Mouse (Mus musculus) heart, postnatal 25 days (tissue): ENCODE data around the gene Fuca2. TPM values are rescaled to one million over a fixed set of nuclear protein-coding genes. Genes with fewer than 3 reads are reported as not detected.
"Not testable (repeated sequence)": the region's sequence is repeated elsewhere in the genome, so short reads cannot be mapped to it uniquely, and the experiment has no call there.

Source experiments
- DNase-seq: peaks from one replicate; pipeline ENCODE4 v3.0.0; 2022; ENCODE audit warnings: low spot score
- intact Hi-C: fragments of 180-260 bp; cut with DNase I; formaldehyde crosslinking; loops from one replicate; pipeline ENCODE4 v1.15.1; 2025
- total RNA-seq, 2 experiments: library from RNA; stranded (reverse); gene quantifications; 2 replicates each; pipeline ENCODE4 v1.2.3; 2021

Fuca2 gene
- total RNA-seq, result 100 to 1,000 TPM; 296 to 317 TPM

- intact Hi-C loops, result no loop called here
- DNase-seq, result no peak
Observed at GRCm38 (mm10) chr10:13499331-13499730, at the start of gene Fuca2. TSS of gene Fuca2 (plus strand) at chr10:13499540.

GRCm38 (mm10) chr10:13451640-13452039, 47.7 kb upstream of the Fuca2 start:
- intact Hi-C loops, result no loop called here

GRCm38 (mm10) chr10:13453200-13453990, 45.9 kb upstream of the Fuca2 start:
- intact Hi-C loops, result no loop called here
- no peak for DNase-seq

More at GRCm38 (mm10) chr10:13451640-13452039, 47.7 kb upstream of the Fuca2 start:
- DNase-seq, result no peak

GRCm38 (mm10) chr10:13464295-13464694, 35.0 kb upstream of the Fuca2 start:
- DNase-seq, intact Hi-C loops: not testable (repeated sequence)

DNA sequence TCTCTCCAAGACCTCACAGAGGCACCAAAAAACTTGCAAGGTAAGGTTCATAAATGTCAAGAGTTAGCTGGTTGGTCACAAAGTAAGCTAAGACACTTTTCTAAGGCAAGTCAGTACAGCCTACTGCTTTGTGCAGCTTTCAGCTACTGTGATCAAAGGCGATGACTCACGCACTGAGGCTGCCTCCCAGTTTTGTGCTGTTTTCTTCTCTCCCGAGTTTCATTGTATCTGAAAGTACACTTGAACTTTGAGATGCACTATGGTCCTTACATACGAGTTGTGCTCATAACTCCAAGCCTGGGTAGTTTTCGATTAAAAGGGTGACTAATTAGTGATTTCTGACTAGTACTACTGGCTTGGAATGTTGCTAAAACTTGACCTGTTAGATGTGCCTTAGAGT, 32.4 kb upstream of the Fuca2 start:
- intact Hi-C loops, result no loop called here
- DNase-seq, result no peak

DNA sequence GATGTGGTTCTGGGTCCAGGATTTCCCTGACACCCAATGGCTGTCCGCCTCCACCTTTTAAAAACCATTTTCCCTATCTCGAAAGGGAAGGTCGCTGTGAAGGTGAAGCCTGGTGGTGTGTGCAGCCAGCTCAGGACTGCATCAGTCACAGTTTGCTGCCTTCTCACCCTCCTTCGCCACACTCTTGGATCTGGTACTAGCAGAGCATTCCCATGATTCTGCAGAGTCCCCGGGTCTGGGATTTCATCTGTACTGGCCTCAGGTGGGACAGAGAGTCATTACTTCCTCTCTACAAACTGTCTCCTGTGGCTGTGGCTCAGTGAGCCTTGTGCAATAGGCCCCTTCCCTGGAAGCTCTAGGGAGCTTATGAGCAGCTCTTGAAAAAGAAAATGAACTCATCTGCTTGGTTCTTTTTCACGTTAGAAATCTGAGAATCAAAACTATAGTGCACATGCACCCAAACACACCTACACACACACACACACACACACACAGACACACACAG, 31.3 kb upstream of the Fuca2 start:
- intact Hi-C loops, DNase-seq: not testable (repeated sequence)

- intact Hi-C loops, result no loop called here
- no peak for DNase-seq
Observed at GRCm38 (mm10) chr10:13470236-13470635, 29.1 kb upstream of the Fuca2 start.

DNA sequence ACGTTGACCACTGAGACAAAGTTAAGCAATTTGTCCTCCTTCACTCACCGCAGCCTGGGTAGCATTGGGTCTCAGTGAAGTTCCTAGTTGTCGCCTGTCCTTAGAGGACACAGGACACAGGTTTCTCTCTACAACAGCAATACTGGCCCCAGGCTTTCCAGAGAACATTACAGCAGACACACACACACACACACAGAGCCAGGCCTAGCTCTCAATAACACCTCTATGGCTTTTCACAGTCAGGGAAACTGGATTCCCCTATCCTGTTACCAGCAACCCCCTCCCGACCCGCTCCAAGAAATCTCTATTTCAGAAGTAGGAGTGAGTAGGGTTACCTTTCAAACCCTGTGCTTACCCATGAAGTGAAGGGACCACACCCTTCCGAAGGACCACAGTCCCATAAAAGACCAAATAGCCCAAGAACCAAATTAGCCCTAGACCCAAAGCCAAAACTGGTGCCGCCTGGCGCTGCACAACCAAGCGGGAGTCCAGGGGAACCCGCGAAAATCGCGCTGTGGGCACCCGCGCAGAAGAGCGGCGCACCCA, 26.0 kb upstream of the Fuca2 start:
- no peak for DNase-seq
- intact Hi-C loops, result no loop called here

DNA sequence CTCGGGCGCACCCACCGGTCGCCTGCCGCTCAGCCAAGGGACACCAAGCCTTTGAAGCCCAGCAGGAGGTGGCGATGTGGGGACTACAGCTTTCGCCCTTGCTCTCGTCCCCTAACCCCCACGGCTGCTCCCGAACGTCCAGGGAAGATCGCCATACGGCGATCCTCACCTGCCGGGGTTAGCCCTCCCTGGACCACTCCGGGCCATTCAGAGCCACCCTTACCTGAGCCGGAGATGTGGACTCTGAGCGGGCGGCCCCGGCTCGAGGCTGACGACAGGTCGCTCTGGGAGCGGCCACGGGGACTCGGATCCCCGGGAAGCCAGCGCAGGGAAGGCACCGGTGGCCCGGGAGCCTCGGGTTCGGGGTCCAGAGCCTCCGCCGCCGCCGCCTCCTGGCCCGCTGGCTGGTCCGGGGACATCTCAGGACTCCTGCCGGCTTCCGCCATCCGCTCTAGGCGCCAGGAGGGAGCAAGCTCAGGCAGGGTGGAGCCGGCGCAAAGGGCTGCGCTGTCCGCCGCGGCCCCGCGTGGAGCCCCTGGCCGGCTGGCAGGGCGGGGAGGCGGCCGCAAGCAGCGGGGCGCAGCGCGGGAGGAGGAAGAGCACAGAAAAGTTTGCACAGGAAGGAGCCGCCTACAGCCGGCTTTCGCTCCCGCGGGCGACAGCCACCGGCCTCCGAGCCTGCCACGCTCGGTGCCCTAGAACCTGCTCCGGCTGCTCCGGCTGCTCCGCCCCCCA, 25.3 kb upstream of the Fuca2 start, which contains the start of gene Phactr2:
Gene Phactr2, minus strand, starts transcription at position 580 of the 735 bp plus-strand sequence.
- intact Hi-C loops, result no loop called here
- no peak for DNase-seq

DNA sequence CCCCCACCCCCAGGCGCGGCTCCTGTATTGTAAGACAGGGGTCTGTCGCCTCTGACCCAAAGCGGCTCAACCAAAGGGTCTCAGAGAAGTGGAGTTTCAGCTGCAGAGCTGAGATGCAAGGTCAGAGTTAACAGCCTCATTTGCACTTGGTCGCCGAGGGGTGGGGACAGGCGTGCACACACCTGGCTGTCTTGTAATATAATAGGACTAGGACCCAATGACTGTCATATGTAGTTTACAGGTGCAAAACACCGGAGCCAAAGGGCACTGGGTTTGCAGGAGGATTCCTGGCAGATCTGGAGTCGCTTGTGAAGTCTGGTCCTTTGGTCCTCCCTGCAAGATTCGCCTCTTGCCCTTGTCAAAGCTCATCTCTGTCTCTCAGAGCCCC, 24.8 kb upstream of the Fuca2 start:
- no peak for DNase-seq
- intact Hi-C loops, result no loop called here

DNA sequence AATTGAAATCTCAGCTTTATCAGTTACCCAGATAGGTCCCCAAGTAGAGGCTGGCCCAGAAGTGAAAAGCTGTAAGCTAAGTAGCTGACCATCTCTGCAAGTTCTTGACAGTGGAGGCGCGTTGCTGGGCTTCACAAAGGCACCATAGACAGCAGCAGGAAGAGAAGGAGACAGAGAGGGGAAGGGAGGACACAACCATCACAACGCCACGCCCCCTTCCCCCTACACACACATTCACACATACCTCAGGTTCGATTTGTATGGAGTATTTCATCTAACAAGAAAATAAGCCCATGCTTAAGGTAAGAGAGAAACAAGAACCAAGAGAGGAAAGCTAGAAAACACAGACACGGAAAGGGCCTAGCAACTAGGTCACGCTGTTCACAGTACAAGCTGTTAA, 24.2 kb upstream of the Fuca2 start:
- no peak for DNase-seq
- intact Hi-C loops, result no loop called here

- DNase-seq, result no peak
- intact Hi-C loops, result no loop called here
Observed at GRCm38 (mm10) chr10:13479341-13479740, 20.0 kb upstream of the Fuca2 start.

GRCm38 (mm10) chr10:13485958-13486357, 13.4 kb upstream of the Fuca2 start:
- intact Hi-C loops, result no loop called here
- no peak for DNase-seq

DNA sequence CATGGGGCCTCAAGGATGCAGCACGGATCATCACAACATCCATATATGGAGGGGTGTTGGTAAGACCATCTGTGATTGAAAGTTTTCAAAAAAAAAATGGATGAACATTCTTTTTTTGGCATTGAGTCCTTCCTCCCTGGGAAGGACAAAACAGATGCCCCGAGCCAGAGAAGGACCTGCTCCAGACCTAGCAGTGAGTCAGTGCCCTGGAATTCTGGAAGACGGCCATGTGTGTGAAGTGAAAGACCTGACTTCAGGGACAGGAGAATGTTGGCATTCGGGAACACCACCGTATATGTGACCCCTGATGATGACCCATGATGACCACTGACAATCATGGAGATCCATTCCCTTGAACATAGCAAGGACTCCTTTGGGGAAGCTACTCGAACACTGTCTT, 9.7 kb upstream of the Fuca2 start:
- DNase-seq, result no peak
- intact Hi-C loops, result no loop called here

DNA sequence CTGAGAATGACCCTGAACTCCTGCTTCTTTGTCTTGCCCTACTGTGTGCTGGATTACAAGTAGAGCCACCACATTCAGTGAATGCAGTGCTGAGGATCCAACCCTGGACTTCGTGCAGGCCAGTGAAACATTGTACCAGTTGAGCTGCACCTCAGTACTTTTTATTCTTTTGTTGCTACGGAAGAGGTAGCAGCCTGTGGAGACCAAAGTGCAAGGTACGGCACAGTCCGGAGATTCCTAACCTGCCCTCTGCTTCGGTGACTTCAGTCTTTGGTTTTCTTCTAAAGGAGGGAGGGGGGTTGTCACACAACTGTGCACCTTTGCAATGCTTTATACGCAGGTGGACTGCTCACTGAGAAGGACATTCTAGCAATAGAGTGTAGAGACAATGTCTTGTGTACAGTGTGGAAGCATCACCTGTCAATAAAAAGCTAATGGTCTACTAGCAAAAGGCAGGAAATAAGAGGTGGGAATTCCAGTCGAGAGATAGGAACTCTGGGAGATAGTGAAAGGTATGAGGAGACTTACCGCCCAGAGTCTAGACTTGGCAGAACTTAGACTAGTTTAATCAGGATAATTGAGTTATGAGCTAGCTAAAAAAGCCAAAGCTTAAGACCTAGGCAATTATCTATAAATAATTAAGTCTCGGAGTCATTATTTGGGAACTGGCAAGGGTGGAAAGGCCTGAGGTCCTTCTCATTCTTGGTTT, 5.2 kb upstream of the Fuca2 start:
- intact Hi-C loops, result no loop called here

DNA sequence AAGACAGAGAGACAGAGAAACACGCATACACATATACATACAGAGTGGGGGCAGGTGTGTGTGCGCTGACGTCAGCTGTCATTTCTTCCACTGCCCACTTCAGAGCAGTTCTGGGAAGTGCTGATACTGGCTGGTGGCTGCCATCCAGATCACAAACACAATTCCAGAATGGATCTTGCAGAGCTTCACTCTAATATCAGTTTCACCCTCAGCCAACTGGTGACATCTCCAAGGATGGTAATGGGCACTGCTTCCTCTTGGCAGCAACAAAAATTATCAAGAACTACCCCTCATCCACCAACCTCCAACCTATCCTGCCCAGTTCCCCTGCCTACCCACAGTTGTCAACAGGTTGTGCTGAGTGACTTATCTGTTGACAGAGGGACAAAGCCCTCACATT, 3.0 kb upstream of the Fuca2 start:
- DNase-seq, result peak; percentile 12
- intact Hi-C loops, result no loop called here

More for the DNA sequence above, 5.2 kb upstream of the Fuca2 start:
- no peak for DNase-seq

DNA sequence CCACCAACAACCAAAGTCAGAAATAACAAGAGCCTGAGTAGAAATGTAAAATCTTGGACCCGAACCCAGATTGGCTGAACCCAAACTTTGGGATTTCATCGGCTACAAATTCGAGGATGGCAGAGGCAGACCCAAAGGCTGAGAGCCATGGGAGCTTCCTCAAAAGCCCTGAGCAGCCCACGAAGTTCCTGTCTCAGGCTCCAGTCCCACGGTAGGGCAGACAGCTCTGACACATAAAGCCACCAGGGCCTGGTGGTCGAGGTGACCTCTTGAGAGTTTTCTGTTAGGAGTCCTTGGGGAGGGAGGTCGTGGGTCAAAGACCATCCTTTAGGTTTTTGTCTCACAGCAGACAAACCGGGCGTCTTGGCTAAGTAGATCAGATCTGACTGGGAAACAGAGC, 1.1 kb downstream of the Fuca2 start:
- no peak for DNase-seq
- intact Hi-C loops, result loop anchor here (5.0 kb wide), 1 partner anchor 63 kb away; no protein-coding TSS in a partner anchor

GRCm38 (mm10) chr10:13500938-13501496, 1.7 kb downstream of the Fuca2 start:
- intact Hi-C loops, result loop anchor here (5.0 kb wide), 1 partner anchor 64 kb away; no protein-coding TSS in a partner anchor
- DNase-seq, result peak; percentile 74

GRCm38 (mm10) chr10:13501533-13501932, 2.2 kb downstream of the Fuca2 start:
- intact Hi-C loops, result loop anchor here (5.0 kb wide), 1 partner anchor 64 kb away; no protein-coding TSS in a partner anchor
- not testable (repeated sequence) for DNase-seq
